Mouse (Mus musculus) gastrocnemius, postnatal 36 days (tissue): ENCODE results near the gene Slc1a1. TPM values are rescaled to one million over a fixed set of nuclear protein-coding genes. Genes with fewer than 3 reads are reported as not detected.
A peak's percentile ranks its signal among the peaks of the same experiment; 100 is the strongest.

Source experiments
- DNase-seq, 2 experiments: peaks; one replicate each; pipeline ENCODE4 v3.0.0; 2022
- intact Hi-C: fragments of 180-260 bp; cut with DNase I; formaldehyde crosslinking; loops from one replicate; pipeline ENCODE4 v1.15.1; 2025
- long read RNA-seq, 2 experiments: library from polyadenylated mRNA; stranded (forward); transcript quantifications; one replicate each; pipeline ENCODE4 v2.0.0; 2021
- total RNA-seq, 2 experiments: library from RNA; stranded (reverse); gene quantifications; 2 replicates each; pipeline ENCODE4 v1.2.3; 2021

The Slc1a1 gene
- 1 to 10 TPM; 1.5 to 2.9 TPM for total RNA-seq
- long read RNA-seq, experiment 1: 0 reads
- long read RNA-seq, experiment 2, partial matches to known transcripts: 0 of 1 reads
- long read RNA-seq, experiment 2, other reads (novel, unspliced or antisense): 1 of 1 reads

- DNase-seq: peak; percentile 8 to 16
- intact Hi-C loops: no loop called here
These were observed at the start of gene Slc1a1 for GRCm38 (mm10) chr19:28834798-28835499. TSS of gene Slc1a1 (plus strand) at chr19:28835049.

- intact Hi-C loops: no loop called here
- DNase-seq: no peak
These were observed 44.7 kb upstream of the Slc1a1 start for GRCm38 (mm10) chr19:28790196-28790595.

- intact Hi-C loops: no loop called here
- DNase-seq: no peak
These were observed 41.5 kb upstream of the Slc1a1 start for GRCm38 (mm10) chr19:28793307-28793706.

DNA sequence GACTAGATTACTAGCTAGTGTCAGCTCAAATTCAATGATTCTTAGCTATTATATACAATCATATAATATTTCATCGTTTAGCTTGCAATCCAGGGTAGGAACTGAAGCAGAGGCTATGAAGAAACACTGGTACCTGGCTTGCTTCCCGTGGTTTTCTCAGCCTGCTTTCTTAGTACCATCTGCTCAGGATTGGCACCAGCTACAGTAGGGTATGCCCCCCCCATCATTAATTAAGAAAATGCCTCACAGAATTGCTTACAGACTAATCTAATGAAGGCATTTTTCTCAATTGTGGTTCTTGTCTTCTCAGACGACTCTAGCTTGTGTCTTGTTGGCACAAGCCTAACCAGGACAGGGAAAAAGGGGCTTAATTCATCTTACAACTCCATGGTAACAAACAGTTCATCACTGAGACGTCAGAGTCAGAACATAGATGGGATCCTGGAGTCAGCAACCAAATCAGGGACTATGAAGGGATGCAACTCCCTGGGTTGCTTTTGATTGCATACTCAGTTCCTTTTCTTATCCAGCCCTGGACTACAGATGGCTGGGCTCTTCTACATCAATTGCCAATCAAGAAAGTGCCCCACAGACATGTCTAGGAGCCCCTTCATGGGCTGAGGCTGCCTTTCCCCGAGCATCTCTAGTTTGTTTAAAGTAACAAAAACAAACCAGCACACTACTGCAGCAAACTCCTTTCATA is 38.6 kb upstream of the Slc1a1 start:
- no peak for DNase-seq
- intact Hi-C loops: no loop called here

DNA sequence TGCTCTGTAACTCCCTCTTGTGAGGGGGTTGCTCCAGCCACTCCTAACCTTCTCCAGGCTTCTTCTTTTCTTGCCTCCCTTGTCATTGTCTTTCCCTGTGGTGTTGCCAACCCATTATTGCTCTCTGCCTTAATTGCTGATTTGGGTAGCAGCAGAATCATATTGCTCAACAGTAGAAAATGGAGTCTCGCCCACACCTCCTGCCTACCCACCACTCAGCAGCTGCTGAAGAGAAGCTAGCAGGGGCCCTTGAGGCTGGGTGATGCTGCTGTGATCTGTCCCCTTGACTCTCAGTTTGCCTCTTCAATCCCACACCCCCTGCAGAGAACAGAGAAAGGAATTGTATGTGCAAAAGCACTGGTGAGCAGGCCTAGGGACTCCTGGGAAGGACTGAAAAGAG is 37.9 kb upstream of the Slc1a1 start:
- intact Hi-C loops: no loop called here
- DNase-seq: no peak

DNA sequence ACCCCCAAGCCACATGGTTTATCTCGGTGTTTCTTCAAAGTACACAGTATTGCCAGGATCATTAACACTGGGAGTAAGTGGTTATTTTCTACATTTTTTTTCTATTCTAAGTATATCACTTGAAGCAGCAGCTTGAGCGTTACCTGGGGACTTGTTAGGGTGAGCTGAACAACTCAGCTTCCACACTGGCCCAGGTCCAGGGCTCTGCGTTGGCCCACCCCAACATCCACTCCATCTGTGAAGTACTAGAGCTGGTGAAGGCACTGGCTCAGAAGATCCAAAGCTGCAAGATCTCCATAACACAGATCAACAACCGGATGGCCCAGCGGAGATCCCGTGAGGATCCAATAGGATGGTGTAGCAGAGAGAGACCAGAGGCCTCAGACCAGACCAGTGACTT is 37.2 kb upstream of the Slc1a1 start:
- intact Hi-C loops: no loop called here
- no peak for DNase-seq

- intact Hi-C loops: no loop called here
- no peak for DNase-seq
These were observed 34.4 kb upstream of the Slc1a1 start for GRCm38 (mm10) chr19:28800448-28800847.

DNA sequence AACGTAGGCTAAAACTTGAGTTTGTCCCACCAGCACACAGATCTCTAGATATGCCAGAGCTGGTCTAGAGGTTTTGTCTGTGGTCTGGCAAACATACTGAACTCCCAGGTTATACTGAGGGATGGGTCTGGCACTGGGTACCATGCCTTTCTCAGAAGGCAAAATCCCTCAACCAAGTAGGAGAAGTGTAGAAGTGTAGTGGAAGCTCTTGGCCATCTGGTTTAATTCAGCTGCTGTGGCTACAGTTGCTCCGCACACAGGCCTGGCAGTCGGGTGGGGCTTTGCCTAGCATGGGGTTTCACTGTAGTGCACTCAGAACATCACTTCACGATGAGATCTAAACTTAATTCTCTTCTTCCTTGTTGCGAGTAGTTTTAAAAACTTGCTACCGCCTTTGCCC is 28.6 kb upstream of the Slc1a1 start:
- no peak for DNase-seq
- intact Hi-C loops: no loop called here

DNA sequence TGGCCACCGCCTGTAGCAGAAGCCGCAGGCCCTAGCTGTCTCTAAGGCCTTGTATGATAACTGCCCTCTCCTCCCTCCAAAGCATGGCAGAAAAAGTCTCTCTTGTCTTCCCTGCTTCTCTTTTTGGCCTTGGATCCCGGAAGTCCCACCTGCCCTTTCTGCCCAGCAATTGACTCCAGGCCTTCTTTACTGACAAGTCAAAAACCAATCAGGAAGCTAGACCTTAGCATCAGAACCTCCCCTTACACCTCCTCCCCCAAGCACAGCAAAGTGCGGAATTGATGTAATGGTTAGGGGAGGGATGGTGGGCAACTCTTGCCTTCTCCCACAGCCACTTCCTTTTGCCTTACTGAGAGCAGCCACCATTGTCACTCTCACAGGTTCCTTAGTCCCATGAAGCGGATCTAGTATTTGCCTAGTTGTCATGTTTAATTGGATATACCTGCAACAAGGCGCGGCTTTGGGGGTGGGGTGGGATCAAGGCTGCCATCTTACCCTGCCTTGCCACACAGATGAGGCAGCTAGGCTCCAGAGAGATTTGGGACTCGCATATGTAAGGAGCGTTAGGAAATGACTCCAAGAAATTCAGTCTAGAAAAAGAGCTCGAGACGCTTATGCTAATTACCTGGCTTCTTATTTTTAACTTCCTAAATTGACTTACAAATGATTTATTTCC is 27.9 kb upstream of the Slc1a1 start:
- no peak for DNase-seq
- intact Hi-C loops: no loop called here

DNA sequence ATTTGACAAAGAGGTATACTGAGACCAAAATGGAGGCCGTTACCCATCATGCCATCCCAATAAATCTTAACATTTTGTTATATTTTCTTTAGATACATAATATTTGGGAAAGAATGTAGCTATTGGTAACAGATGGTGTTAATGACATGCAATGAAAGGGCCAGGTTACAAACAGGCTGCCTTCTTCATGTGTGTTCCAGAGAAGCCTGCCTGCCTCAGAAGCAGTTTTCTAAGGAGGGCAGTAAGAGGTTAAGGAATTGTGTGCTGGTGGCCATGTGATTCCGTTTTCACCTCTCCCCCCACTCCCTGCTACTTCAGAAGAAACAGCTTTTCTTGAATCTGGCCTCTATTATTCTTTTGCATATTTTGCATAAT is 27.4 kb upstream of the Slc1a1 start:
- no peak for DNase-seq
- intact Hi-C loops: no loop called here

DNA sequence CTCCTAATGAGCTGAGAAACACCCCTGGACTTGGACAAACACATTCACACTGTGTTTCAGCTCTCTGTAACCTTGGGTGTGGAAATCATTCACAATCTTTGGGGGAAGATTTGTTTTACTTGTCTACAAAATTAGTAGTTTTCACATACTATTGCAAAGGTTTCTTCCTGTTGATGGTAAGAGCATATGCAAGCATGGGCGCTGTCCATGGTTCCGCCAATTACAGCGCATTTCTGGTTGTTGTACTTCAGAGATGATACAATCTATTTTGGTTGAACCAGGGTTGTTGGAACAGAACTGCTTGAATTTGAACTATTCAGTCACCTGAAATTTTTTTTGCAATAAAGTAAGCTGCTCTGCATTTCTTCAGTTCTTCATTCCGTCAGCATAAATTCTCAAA is 16.6 kb upstream of the Slc1a1 start:
- DNase-seq: no peak
- intact Hi-C loops: no loop called here

GRCm38 (mm10) chr19:28827697-28828328 is 7.0 kb upstream of the Slc1a1 start:
- no peak for DNase-seq
- intact Hi-C loops: no loop called here

- intact Hi-C loops: no loop called here
- no peak for DNase-seq
These were observed 3.5 kb upstream of the Slc1a1 start for GRCm38 (mm10) chr19:28831324-28831723.

DNA sequence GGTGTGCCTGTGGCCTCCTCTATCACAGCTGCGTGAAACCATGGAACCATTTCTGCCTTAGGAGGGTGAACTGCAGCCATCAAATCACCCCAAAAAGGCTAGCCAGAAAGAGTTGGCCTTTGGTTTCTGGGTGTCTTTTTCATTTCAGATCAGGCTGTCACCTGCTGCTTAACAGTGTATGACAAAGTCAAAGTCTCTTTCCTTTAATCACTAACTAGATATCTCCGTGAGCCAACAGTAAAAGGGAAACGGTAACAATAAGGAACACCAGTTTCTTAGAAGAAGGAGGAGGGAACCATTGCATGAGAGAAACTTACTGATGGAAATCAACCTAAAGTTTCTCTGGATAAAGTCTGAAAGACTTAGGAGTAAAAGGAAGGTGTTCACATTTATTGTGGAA is 2.2 kb upstream of the Slc1a1 start:
- intact Hi-C loops: no loop called here
- DNase-seq: no peak

DNA sequence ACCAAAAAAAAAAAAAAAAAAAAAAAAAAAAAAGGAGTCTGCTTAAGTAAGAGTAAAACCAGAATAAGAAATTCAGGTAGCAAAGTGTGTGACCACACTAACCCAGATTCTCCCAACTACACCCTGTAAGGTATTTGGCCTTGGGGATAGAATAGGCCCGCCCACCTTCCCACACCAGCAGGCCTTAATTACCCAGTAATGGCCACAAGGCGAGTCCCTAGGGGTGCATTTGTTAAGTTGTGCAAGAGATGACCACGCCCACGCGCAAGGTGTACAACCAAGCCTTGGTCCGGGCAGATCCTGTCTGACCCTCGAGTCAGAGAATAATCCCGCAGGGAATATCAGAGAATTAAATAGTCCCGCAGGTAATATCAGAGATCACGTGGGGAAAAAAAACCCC is 461 bp upstream of the Slc1a1 start:
- intact Hi-C loops: no loop called here
- DNase-seq: no peak

DNA sequence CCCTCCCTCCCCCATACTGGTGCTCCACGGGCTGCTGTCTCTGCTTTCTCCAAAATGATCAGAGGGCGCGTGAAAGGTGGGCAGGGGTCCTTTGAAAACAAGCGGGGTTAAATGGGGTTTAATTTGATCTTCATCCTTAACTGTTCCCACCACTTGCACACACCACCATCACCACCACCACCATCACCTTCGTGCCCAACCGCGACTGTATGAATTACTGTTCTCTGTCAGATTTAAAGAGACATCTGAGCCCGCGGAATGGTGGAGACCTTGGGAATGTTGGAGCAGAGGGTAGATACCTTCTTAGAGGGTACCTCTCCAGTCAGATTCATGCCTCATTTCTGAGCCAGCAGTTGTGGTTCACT is 633 bp downstream of the Slc1a1 start:
- no peak for DNase-seq
- intact Hi-C loops: no loop called here

DNA sequence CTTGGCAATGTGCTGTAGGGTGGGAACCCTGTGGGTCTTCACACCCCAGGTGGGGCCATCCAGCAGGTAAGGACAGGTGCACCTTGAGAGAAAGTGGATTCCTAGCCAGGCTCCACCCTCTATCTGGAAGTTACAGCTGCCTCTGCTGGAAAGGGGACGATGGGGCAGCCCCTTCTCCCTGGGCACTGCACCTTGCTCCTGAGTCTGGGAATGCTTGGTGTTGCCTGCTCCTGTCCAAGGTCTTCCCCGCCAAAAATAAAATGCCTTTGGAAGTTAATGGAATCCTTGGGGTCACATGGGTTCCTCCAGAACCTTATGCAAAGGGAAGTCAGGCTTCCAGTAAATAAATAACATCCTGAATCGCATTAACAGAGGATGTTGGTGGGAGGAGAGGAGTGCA is 1.3 kb downstream of the Slc1a1 start:
- DNase-seq: no peak
- intact Hi-C loops: no loop called here

GRCm38 (mm10) chr19:28836651-28837410 is 2.0 kb downstream of the Slc1a1 start:
- DNase-seq: no peak
- intact Hi-C loops: no loop called here

GRCm38 (mm10) chr19:28838796-28839195 is 3.9 kb downstream of the Slc1a1 start:
- intact Hi-C loops: no loop called here
- no peak for DNase-seq

DNA sequence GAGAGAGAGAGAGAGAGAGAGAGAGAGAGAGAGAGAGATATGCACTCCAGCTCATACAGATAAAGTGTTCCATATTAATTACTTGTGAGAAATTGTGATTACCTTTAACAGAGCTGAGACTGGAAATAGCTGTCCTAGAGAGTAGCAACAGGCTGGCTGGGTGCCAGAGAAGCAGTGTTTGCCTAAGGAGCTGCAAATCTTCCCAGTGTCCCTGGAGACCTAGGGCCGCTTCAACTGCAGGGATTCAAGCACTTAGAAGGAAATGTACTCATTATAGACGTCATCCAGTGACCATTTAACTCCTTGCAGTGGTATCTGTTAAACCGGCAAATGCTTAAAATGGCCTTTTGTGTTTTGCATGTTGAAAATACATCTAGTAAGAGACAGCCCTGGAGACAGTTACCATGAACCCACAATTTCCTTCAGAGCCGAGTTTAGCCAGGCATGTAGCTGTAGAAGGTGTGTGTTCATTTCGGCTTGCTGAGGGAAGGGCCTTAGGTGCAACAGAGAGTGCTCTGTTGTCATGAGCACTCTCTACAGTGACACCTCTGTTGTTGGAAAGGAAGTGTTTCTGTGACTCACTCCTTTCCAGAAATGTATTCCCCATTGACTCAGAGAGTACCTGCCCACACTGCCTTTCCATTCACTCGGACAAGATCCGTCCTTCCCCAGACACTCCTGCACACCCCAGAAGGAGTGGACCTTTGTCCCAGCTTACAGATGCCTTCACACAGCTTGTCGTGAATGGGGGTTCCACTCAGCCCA is 10.3 kb downstream of the Slc1a1 start:
- intact Hi-C loops: no loop called here
- DNase-seq: no peak
